Mouse (Mus musculus): ENCODE measurements at regions not wholly inside any gene's neighbourhood (a gene's known extent, or its start where the extent isn't known, plus 50 kb on each side); places are given as distances from the start of the nearest gene placed in this dataset.

DNA sequence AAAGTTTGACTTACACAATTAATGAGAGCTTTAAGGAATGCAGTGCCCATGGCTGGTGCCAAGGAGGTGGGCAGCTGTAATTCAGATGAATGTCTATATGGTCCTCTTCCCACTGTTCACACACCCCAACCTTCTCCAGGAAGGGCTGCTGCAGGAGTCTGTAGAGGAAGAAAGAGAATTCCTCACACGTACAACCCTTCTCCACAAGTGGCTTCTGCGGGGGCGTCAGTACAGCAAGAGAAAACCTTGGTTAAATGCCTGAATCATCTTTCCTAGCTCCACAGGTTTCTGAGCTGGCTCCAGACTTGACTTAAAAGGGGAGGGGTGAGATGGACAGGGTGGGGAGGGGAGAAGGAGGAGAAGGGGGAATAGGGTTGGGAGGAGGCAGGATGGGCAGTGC is 306.3 kb downstream of the Tbc1d1 start:
- no peak for DNase-seq (ENCODE audit: low read depth, low spot score)

DNA sequence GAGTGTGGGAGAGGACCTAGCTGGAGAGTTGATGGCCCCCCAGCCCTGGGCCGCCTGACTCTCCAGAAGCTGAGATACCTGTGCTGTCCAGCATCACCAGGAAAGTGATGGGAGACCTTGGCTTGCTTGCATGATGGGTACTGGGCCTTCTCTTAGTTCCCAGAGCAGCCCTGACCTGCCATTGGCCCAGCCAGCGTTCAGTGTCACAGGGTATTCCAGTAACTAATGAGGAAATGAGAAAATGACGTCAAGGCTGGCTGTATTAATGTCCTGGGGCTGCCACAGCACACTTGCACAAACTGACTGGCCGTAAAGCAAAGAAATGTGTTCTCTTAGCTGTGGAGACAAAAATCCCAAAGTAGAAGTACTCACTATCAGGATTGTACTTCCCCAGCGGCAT is 307.5 kb downstream of the Tbc1d1 start:
- DNase-seq (ENCODE audit: low read depth, low spot score) = no peak

DNA sequence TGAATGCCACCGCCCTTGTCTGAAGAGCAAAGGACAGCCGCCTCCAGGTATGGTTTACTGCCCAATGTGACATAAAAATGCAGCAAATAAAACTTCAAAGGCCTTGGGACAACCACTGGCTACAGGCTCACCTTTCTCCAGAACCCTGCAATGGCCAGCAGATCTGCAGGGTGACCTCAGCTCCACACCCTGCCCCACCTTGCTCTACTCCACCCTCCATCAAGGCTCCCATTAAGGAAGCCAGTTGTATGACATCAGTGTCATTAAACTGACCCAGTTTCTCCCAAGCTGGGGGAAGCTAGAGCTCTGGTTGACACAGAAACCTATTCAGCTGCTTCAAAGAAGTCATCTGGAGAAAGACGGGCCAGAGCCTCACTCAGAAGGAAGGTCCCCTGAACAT is 310.2 kb downstream of the Tbc1d1 start:
- no peak for DNase-seq (ENCODE audit: low read depth, low spot score)

DNA sequence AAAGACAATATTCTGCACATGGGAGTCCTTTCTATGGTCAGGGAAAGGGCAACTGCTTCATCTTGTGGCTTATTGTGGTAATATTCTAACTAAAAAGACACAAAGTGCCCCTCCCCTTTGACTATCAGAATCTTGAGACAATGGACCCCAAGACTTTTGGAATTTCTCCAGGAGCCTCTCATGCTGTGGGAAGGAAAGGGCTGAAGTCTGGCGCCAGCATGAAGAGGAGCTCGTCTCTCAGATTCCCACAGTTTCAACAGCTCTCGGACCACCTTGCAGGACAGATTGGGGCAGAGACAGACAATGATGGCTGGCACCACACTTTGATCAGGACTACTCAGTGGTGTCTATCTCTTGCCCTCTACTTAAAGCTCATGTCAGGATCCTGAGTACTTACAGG is 311.8 kb downstream of the Tbc1d1 start:
- DNase-seq (ENCODE audit: low read depth, low spot score) = no peak

DNA sequence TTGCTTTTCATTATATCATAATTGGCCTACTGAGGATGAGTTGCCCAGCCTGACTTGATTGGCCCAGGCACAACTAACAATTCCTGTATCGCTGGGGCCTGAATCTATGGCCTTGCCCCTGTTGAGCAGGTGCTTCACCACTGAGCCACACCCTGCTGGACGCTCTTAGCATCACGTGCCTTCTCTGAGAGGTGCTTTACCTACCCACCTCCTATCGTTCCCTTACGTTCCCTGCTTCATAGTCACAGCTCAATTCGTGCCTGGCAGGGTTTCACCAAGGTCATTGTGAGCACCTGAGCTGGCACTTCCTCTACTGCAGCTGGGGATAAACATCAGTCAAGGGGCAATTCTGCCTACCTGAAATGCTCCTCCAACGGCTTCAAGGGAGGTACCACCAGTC is 312.2 kb downstream of the Tbc1d1 start:
- DNase-seq (ENCODE audit: low read depth, low spot score) = no peak

DNA sequence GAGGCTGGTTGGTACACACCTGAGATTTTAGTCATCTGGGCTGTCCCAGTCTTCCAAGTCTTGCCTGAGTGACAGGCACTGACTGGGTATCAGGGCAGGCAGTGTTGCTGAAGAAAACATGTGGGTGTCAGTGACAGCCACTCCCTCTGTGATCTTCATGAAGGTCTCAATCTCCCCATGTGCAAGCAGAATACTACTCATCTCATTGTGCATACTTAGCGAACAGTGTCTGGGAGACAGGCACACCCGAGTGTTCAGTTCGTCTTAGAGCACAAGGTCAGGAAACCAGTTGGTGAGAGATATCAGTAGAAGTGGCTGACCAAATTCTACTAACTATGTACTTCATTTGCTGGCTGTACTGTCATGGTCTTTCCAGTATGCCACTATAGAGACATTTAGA is 315.9 kb downstream of the Tbc1d1 start:
- DNase-seq (ENCODE audit: low read depth, low spot score) = no peak

DNA sequence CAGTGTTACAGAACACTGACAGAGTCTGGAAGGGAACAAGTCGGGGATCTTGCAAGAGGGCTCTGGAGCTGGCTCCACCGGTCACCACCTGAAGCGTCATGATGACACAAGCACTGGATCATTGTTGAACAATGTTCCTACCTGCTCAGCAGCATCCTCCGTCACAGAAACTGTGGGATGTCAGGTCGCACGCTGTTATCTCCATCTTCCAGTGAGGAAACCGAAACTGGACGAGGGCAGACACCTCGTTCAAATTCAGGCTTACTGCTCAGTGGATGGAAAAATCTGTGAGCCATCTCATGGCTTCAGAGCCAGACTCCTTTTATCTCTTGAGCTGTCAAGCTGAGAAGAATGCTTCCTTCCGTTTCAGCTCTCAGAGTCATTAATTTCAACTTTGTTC is 316.3 kb downstream of the Tbc1d1 start:
- DNase-seq (ENCODE audit: low read depth, low spot score) = no peak

DNA sequence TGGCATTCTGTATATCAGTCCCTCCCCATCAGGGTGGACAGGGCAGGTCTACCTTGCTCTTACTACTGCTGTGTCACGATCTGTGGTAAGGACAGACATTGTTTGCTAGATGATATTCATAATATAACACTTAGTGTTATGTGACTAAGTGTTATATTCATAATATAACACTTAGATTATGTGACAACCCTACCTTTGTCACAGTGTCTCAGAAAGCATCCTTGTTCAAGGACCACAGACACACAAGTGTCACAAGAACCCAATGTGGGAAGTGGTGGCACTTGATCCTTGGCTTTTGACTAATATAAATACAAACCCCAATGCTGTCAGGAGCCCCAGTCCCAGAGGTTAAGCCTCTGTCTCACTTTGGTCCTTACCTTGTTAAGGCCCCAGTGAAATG is 318.8 kb downstream of the Tbc1d1 start:
- DNase-seq (ENCODE audit: low read depth, low spot score) = no peak

DNA sequence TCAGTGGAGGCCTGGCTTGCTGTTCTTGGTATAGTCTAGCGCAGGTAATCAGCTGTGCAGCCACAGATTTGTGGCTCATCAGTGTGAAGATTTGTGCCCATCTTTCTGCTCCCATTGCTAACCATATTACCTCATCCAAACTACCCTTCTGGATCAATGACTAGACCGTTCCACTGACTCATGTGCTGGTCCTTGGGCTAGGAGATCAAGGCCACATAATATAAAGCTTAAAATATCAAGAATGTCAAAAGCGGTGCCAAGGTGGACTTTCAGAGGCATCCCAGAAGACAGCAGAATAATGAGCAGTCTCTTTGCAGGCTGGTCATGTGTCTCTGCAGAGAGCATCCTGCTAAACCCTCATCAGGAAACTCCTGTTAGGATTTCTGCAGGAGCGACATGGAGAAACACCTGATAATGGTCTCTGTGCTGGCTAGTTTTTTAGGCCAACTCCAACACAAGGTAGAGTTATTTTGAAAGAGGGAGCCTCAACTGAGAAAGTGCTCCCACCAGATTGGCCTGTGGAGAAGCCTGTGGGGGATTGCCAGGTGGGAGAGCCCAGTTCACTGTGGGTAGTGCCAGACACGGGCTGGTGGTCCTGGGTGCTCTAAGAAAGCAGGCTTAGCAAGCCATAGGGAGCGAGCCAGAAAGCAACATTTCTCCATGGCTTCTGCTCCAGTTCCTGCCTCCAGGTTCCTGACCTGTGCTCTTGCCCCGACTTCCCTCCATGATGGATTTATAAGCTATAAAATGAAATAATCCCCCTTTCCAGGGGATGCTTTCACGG is 319.8 kb downstream of the Tbc1d1 start:
- DNase-seq (ENCODE audit: low read depth, low spot score) = no peak

DNA sequence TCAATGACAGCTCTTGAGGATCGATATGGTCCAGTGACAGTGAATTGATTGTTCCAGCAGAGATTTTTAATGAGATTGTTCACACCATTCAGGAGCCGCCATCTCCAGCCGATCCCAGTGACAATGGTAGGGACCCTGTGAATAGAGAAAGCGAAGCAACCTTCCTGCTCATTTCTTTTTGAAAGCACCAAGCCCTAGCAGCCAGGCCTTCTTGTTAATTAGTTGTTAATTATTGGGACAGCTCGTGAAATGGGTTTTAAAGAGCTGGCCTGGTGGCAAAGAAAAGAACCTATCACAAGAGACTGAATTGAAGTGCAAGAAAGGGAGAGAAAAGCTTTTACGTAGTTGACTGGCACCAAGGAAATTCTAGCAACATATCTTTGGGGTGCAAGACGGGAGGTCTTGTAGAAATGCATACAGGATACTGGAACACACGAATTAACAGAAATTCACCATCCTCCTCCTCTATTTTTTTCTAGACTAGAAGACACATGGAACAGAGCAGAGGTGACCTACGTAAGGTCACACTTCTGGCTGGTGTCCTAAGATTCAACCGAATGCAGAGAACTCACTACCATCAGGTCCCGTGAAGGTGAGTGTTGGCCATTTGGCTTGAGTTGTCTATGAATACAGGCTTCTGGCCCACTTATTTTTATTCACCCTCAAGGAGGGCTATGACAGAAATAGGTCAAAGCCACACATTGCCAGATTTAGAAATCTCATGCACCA is 320.7 kb downstream of the Tbc1d1 start:
- no peak for DNase-seq (ENCODE audit: low read depth, low spot score)

DNA sequence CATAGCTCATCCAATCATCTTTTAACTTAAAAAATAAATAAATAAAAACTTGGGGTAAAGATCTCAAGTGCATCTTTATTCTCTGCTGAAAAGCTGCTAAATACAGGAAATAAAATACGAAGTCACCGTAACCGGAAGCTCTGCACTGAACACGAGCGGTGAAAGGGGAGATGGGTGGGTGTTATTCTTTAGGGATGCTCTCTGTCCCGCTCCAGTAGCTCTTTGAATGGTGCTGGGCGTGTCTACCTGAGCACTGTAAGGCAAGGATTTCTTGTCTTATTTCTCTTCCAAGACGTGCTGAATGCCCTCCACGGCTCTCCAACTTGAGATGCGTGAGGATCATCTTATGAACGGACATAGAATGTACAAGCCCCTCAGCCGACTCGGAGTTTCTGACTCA is 322.0 kb downstream of the Tbc1d1 start:
- DNase-seq (ENCODE audit: low read depth, low spot score) = no peak

DNA sequence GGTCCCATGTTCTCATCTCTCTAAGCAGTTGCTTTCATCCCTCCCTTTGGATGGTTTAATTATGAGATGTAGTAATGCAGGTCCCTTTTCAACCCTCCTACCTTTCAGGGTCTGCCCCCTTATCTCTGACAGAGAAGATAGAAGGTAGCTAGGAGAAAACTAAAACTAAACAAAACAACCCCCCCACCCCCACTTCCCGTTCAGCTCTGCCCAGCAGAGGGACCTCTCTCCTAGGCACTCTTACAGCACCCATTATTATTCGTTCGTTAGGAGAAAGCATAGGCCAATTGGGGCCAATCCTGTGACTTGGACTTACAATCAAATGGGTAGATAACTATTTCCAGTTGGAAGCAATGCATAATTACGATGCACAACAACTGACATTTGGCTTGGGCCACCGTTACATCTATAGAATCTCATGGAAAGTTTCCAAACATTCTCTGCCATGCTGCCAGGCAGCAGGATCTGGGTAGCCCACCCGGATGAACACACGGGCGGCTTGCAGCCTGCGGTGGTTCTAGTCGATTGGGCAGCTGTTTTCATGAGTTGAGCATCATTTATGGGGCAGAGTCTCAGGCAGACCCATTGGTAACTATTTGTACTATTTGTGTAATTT is 322.6 kb downstream of the Tbc1d1 start:
- DNase-seq (ENCODE audit: low read depth, low spot score) = peak; percentile 18

DNA sequence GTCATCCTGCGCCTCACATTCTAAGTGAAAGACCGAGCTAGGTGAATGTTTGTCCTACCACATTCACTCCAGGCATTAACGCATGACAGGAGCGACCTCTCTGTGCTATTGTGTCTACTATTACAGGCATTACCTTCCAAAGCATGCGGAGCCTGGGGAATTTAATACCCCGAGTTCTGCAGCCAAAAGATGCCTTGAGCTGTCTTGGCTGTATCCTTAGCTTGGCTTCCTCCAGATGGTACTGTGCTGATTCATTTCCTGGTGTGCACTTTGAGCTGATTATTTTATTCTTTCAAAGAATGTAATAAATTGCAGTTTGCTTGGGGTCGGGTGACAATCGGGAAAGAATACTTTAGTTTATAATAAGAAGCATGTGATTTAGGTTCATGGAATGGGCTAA is 323.2 kb downstream of the Tbc1d1 start:
- no peak for DNase-seq (ENCODE audit: low read depth, low spot score)

DNA sequence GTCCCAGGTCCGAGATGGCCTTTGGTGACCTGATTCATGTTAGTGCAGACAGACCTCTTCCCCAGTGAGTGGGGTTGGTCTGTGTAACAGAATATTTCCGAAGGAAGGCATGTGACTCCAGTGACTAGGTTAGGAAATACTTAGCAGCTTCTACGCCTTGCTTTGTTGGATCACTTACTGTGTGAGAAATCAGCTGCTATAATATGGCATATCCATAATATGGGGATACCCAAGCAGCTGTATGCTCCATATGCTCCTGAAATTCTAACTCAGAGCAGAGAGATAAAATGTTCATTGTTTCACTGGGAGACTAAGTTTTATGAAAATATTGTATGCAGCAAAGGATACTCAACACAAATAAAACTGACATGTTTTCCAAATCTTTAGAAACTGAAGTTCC is 318.1 kb upstream of the Klf3 start:
- no peak for DNase-seq (ENCODE audit: low read depth, low spot score)

DNA sequence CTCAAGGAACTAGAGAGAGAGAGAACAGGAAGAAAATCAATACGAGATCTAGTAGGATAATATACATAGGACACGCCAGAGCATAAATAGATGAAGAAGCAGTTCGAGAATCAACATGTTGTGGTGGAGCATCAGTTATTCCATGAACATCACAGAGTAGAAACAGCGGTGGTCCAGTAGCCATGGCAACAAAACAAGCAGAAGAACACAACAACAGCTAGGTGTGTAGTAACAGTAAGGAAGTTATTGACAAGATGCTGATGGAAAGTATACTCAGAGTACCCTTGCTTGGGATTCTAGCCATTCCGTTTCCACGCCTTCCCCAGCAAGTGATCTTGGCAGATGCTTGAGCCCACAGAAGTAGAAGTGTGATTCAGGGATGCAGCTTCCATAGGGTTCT is 317.3 kb upstream of the Klf3 start:
- DNase-seq (ENCODE audit: low read depth, low spot score) = no peak

DNA sequence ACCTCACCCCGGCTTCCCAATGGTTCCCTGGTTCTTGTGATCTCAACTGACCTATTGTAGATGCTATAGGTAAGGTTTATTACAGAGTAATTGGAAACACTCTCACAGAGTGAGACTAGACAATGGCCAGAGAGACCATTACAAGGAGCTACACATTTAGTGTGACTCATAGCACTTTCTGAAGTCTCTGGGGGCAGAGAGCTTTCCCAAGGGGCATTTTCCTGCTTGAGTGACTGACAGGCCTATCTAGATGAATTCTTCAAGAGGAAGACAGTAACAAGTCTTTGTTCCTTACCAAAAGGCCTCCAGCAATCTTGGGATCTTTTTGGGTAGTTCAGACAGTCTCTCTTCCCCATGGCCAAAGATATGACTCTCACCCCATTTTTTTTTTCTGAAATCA is 316.4 kb upstream of the Klf3 start:
- no peak for DNase-seq (ENCODE audit: low read depth, low spot score)

DNA sequence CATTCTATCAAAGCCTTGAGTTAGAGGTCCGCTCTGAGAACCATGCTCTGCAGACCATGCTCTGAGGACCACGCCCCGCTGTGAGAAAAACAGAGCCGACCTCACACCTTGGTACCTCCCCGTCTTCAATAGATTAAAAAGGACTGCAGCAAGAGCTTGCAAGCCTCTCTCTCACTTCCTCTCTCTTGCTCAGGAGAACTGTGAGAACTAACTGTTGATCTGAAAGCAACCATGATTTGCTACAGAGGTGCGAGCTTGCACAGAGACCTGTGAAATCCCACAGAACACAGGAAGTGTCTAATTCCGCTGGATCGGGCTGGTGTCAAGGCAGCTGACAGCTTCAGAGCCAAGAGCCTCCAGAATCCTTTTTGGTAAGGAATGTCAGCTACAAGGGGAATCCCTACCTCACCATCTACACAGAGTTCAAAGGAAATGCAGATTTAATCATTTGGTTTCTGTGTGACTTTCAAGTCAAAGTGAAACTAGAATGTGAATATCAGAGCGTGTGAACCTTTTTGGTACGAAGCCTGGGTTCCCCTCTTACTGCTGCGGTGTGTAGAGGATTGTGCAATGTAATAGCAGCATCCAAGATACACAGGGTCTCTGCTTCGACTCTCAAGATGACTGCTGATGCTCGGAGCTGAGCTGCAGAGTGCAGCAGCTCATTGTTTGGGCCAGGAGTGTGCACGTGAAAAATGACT is 315.3 kb upstream of the Klf3 start:
- DNase-seq (ENCODE audit: low read depth, low spot score) = peak; percentile 90

DNA sequence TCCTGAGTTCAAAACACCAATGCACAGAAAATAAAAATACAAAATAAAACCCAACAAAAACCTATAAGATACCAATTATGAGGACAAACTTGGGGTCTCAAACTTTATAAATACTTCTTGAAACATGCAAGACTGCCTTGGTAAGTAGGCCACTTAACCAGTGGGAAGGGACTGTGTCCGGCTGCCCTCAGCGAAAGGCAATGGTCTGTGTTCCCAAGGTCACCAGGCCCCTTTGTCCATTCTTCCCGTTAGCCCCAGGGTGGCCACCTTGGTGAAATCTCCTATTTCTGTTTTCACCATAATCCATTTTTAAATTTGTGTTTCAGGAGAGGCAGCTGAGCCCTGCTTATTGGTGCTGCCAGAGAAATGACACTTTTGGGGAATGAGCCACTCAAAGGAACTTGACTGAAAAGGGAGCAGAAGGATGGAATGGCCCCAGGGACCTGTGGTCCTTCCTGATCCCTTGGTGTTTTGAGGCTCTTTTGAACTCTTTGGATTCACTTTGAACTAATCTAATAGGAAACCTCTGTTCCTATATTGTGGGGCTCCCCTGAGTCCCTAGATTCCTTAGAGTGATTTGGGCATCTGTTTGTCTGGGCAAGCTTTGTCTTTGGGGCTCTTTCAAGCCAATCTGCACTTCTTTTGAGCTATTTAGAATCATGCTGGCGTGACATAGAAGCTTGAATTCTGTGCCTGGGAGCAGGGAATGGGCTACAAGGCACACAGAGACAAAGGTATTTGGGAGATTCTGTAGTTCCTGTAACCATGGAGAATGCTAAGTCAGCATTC is 313.3 kb upstream of the Klf3 start:
- DNase-seq (ENCODE audit: low read depth, low spot score) = no peak

DNA sequence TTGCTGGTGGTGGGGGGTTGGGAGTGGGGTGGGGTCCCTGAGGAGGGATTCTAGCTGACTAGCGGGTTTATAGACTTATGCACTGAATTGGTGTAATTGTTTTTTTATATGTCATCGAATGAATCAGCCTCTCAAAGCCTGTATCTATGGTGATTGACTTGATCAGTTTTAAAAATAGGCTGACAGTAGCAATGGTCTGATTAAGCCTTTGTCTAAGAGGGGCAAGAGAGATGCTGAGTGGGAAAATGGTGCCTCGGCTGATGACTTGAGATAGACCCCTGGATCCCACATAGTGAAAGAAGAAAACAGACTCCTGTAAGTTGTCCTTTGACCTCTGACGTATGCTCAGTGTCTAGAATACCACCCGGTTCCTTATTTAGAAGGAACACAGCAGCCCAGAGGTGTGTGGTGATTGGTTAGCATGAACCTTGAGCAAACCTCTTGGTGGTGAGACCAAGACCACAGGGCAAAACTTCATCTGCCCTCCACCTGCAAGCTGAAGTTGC is 312.7 kb upstream of the Klf3 start:
- DNase-seq (ENCODE audit: low read depth, low spot score) = no peak

DNA sequence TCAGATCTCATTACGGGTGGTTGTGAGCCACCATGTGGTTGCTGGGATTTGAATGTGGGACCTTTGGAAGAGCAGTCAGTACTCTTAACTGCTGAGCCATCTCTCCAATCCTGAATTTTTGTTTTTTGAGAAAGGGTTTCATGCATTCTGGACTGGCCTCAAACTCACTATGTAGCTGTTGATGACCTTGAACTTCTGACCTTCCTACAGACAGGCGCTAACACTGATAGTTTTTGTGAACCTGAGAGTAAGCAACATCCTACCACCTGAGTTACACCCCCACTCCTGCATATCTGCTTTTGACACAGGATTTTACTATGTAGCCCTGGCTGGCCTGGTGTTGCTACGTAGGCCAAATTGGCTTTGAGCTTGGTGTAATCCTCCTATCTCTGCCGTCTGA is 308.8 kb upstream of the Klf3 start:
- DNase-seq (ENCODE audit: low read depth, low spot score) = no peak

DNA sequence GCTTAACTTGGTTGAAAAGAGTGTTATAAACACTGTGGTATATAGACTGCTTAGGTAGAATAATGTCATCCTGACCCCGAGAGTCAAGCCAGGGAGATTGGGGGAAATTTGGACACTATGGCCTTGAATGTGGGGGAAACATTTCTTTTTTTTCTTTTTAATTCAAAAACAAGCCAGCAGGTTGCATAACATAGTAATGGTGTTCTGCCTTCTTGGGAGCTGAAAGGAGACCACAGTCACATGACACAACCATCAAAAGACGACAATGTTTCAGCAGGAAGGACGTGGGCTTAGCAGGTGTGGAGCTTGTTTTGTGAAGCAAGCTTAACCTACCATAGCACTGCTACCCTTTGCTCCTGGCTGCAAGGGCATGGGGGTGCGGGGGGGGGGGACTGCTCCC is 306.3 kb upstream of the Klf3 start:
- no peak for DNase-seq (ENCODE audit: low read depth, low spot score)

Data from A20 (cell line).